ENCODE assay signal across 8 mouse cellular contexts in the genomic region with DNA sequence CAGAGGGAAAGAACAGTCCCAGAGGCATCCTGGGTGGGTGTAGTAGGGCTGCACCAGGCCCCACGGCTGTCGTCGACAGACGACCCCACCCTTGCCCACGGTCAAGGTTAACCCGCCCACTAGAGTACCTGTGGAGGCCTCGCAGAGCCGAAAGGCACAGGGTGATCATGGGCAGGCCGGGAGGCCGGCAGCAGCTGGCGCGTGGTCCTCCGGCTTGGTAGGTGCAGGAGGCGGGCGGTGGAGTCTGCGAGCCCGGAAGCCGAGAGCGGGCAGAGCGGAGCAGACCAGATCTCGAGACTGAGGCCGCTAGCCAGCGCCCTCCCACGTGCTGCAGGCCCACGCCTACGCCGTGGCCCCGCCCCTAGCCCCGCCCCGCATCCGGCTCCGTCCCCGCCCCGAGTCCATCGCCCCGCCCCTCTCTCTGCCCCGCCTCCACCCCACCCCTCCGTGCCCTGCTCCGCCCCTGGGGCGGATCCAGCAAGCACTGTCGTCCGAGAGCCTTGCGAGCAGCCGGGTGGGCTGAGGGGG. TPM values are rescaled to one million over a fixed set of nuclear protein-coding genes. Genes with fewer than 3 reads are reported as not detected.
DNase-seq lines count a peak whose midpoint lies in the region; ATAC-seq lines count a peak whose summit lies in the region.

Gene Nln, minus strand, starts transcription at position 327 of the 528 bp plus-strand sequence.
Gene Sgtb, plus strand, starts transcription at position 454 of the 528 bp plus-strand sequence.

- H3K27ac ChIP-seq in intestine, embryonic 14.5 days (ENCODE audit: low read depth): peak within 1 kb of the TSS; percentile 48; the same call in 1 of the 2 replicates

- H3K4me2 ChIP-seq in intestine, embryonic 14.5 days (ENCODE audit: low read length): peak within 1 kb of the TSS; percentile 94

- peak; percentile 92 for DNase-seq in adrenal gland, adult 2 months
- DNase-seq in embryo, embryonic 11 days: peak; percentile 93
- DNase-seq in gastrocnemius, postnatal 25 days: peak; percentile 85
- peak; percentile 93 for DNase-seq in intestine, embryonic 14.5 days (ENCODE audit: low spot score)
- DNase-seq in left cerebral cortex, postnatal 10 days (ENCODE audit: extremely low spot score in 1 of 2, low spot score in 2 of 2): peak; percentile 74 to 92
- DNase-seq in right cerebral cortex, postnatal 14 days: peak; percentile 87
- DNase-seq in urinary bladder, postnatal 25 days (ENCODE audit: low spot score): peak; percentile 71

- H3K9ac ChIP-seq in intestine, embryonic 14.5 days (ENCODE audit: low read length): peak within 1 kb of the TSS; percentile 69

- WGBS in intestine, embryonic 14.5 days: under 1% methylated on average over 40 of the region's 44 CpGs

- H3K4me1 ChIP-seq in intestine, embryonic 14.5 days (replicated peaks; ENCODE audit: control insufficient read depth, insufficient read depth, low read length): no peaks in the 10 kb centered on the region

- intact Hi-C loops in left cerebral cortex, postnatal 10 days (cut with DNase I): no loop called here

- no peaks in the 10 kb centered on the region for H3K27me3 ChIP-seq in intestine, embryonic 14.5 days (replicated peaks; ENCODE audit: control insufficient read depth, insufficient read depth, low read length)

- no peaks in the 10 kb centered on the region for H3K36me3 ChIP-seq in intestine, embryonic 14.5 days (ENCODE audit: control insufficient read depth, insufficient read depth, low read length)

- no peaks in the 10 kb centered on the region for H3K9me3 ChIP-seq in intestine, embryonic 14.5 days (ENCODE audit: control insufficient read depth, low read length)

- H3K4me3 ChIP-seq in intestine, embryonic 14.5 days (ENCODE audit: low read depth, low read length): peak within 1 kb of the TSS; percentile 70

- ATAC-seq in intestine, embryonic 14.5 days (replicated peaks; ENCODE audit: low FRiP score, low TSS enrichment, low read depth): peak; percentile 99
- ATAC-seq in megakaryocyte progenitor cell, adult 5-6 weeks (replicated peaks; ENCODE audit: poor library complexity): peak; percentile 89

RNA-seq across cellular contexts. Expression of gene Nln, which starts in this region (rescaled TPM):
- 10 to 100 TPM; 19.5 to 20.2 TPM for total RNA-seq in adrenal gland, adult 2 months (2021)
- polyA plus RNA-seq in adrenal gland, adult 2 months (2012; rRNA removed): 9.4 and 9.7 TPM in 2 replicates
- 1 to 10 TPM; 5.6 to 6.7 TPM for total RNA-seq in gastrocnemius, postnatal 25 days (2021)
- 24.7 and 27.1 TPM in 2 replicates for polyA plus RNA-seq in intestine, embryonic 14.5 days (2014; fragmentation: Nextera tagmentation; extraction: Ambion mirVana)
- 10 to 100 TPM; 43.7 to 46.3 TPM for total RNA-seq in left cerebral cortex, postnatal 10 days (2021)
- 33.0 and 38.0 TPM in 2 replicates for total RNA-seq in megakaryocyte progenitor cell, adult 5-6 weeks (2015)
- 39.1 and 46.9 TPM in 2 replicates for total RNA-seq in megakaryocyte progenitor cell, adult 5-6 weeks (2017)

RNA-seq across cellular contexts. Expression of gene Sgtb, which starts in this region (rescaled TPM):
- total RNA-seq in adrenal gland, adult 2 months (2021): 1 to 10 TPM; 8.7 to 9.2 TPM
- 0.83 and 1.0 TPM in 2 replicates for polyA plus RNA-seq in adrenal gland, adult 2 months (2012; rRNA removed)
- total RNA-seq in gastrocnemius, postnatal 25 days (2021): under 1 TPM; 0.43 to 0.87 TPM
- 5.0 and 5.7 TPM in 2 replicates for polyA plus RNA-seq in intestine, embryonic 14.5 days (2014; fragmentation: Nextera tagmentation; extraction: Ambion mirVana)
- total RNA-seq in left cerebral cortex, postnatal 10 days (2021): 10 to 100 TPM; 70.6 to 71.7 TPM
- total RNA-seq in megakaryocyte progenitor cell, adult 5-6 weeks (2015): not detected in 2 replicates
- total RNA-seq in megakaryocyte progenitor cell, adult 5-6 weeks (2017): 0.34 TPM in 1 of 2 replicates, not detected in the other

Comparison
In these comparisons a context has a peak if more than half of its experiments do, and no peak if none do; other contexts are left out.
1. Peak in every context shown above with its lines: DNase-seq, ATAC-seq, H3K4me3 ChIP-seq and H3K27ac ChIP-seq.
2. RNA of gene Sgtb (total RNA-seq): 70.6 to 71.7 TPM in left cerebral cortex, postnatal 10 days; 8.7 to 9.2 TPM in adrenal gland, adult 2 months, 0.43 to 0.87 TPM in gastrocnemius, postnatal 25 days and 0.34 TPM in megakaryocyte progenitor cell, adult 5-6 weeks; every median in the first group is over 4 times any median in the second.